In the genomic region with DNA sequence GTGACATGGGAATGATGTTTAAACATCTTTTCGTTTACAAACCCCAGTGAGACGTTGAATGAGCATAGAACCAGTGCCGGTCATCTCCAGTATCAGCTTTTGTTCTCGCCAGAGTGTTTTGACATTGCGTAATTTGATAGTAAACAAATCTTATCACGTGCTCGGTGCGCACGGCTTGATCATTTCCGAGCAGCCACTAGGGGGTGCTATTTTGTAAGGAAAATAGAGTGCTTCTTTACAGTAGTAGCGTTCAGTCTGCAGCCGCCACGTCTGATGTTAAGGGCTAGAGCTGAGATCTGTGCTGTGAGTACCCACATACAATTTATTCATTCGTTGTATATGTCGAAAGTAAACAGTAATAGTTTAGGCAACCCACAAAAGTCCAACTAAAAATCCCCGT, we compare ENCODE assay signal across 8 mouse cellular contexts.
DNase-seq lines count a peak whose midpoint lies in the region; ATAC-seq and TF ChIP-seq lines count a peak whose summit lies in the region.

No protein-coding gene starts in this region.

- no peak overlapping the region for H3K9ac ChIP-seq in forebrain, postnatal 0 days
- H3K9ac ChIP-seq in liver, embryonic 14.5 days (replicated peaks): no peak overlapping the region
- H3K9ac ChIP-seq in neural tube, embryonic 14.5 days (replicated peaks; ENCODE audit: low read depth, low read length): no peak overlapping the region

- no peaks in the 10 kb centered on the region for H3K36me3 ChIP-seq in forebrain, postnatal 0 days (ENCODE audit: insufficient read depth)
- H3K36me3 ChIP-seq in liver, embryonic 14.5 days (replicated peaks; ENCODE audit: control insufficient read depth, insufficient read depth, low read depth): no peaks in the 10 kb centered on the region
- H3K36me3 ChIP-seq in neural tube, embryonic 14.5 days (ENCODE audit: control insufficient read depth, insufficient read depth, low read length): no peaks in the 10 kb centered on the region

- no peak overlapping the region for H3K27ac ChIP-seq in forebrain, postnatal 0 days (ENCODE audit: low read depth, low read length)
- no peak overlapping the region for H3K27ac ChIP-seq in liver, embryonic 14.5 days
- H3K27ac ChIP-seq in neural tube, embryonic 14.5 days (ENCODE audit: low read depth, low read length): no peak overlapping the region

- H3K4me1 ChIP-seq in forebrain, postnatal 0 days (ENCODE audit: insufficient read depth): no peaks in the 10 kb centered on the region
- no peaks in the 10 kb centered on the region for H3K4me1 ChIP-seq in liver, embryonic 14.5 days (replicated peaks; ENCODE audit: control insufficient read depth in 2 of 2, insufficient read depth in 2 of 2, low read length in 1 of 2)
- no peaks in the 10 kb centered on the region for H3K4me1 ChIP-seq in neural tube, embryonic 14.5 days (ENCODE audit: control insufficient read depth, insufficient read depth, low read length)

- peak overlapping the region; percentile 16; the same call in 1 of the 2 replicates for H3K4me3 ChIP-seq in forebrain, postnatal 0 days (ENCODE audit: low read depth, low read length)
- H3K4me3 ChIP-seq in liver, embryonic 14.5 days (ENCODE audit: insufficient read depth in 1 of 2, low read depth in 2 of 2, low read length in 2 of 2): no peak overlapping the region
- no peak overlapping the region for H3K4me3 ChIP-seq in neural tube, embryonic 14.5 days (ENCODE audit: low read depth, low read length)

- 0 out of 2 replicates have a peak, but pooled peaks cover 5% of the 10 kb centered on the region for H3K27me3 ChIP-seq in forebrain, postnatal 0 days (ENCODE audit: insufficient read depth, low read length)
- no peaks in the 10 kb centered on the region for H3K27me3 ChIP-seq in liver, embryonic 14.5 days (ENCODE audit: control insufficient read depth, insufficient read depth, low read length)
- no peaks in the 10 kb centered on the region for H3K27me3 ChIP-seq in neural tube, embryonic 14.5 days (ENCODE audit: control insufficient read depth, insufficient read depth, low read length)

- peak; percentile 96 for ATAC-seq in forebrain, postnatal 0 days
- ATAC-seq in liver, embryonic 14.5 days (ENCODE audit: insufficient read depth): no peak
- ATAC-seq in neural tube, embryonic 14.5 days (ENCODE audit: low read depth): peak; percentile 93

- TF ChIP-seq EP300 in liver, embryonic 14.5 days (IDR thresholded peaks at IDR 0.05; ENCODE audit: low read depth): no peak

- peak overlapping the region; percentile 42 for H3K4me2 ChIP-seq in forebrain, postnatal 0 days (ENCODE audit: low read depth)
- H3K4me2 ChIP-seq in liver, embryonic 14.5 days (ENCODE audit: low read depth): no peak overlapping the region
- H3K4me2 ChIP-seq in neural tube, embryonic 14.5 days (ENCODE audit: low read depth, low read length): peak overlapping the region; percentile 36; the same call in 1 of the 2 replicates

- TF ChIP-seq CTCF in forebrain, postnatal 0 days (IDR thresholded peaks at IDR 0.05; ENCODE audit: low read depth): peak; percentile 88
- TF ChIP-seq CTCF in liver, embryonic 14.5 days (IDR thresholded peaks at IDR 0.05; ENCODE audit: low read depth): peak; percentile 68

- intact Hi-C loops in heart, postnatal 25 days (cut with DNase I): loop anchor here (1.0 to 10.0 kb wide), 3 partner anchors 485 to 665 kb away; no protein-coding TSS in a partner anchor

- peak; percentile 85 for DNase-seq in ES-CJ7 (ENCODE audit: low read depth, low spot score)
- peak; percentile 41 for DNase-seq in cerebellum, adult 11-12 months
- peak; percentile 91 for DNase-seq in forebrain, postnatal 0 days
- DNase-seq in heart, postnatal 25 days (ENCODE audit: low spot score): peak; percentile 28
- DNase-seq in kidney, postnatal 4 days: peak; percentile 83 to 86
- DNase-seq in liver, embryonic 14.5 days (ENCODE audit: low read depth in 3 of 3, low spot score in 3 of 3): peak; percentile 13 to 20 (median 14)
- peak; percentile 50 for DNase-seq in testis, postnatal 14 days (ENCODE audit: low spot score)

- WGBS in forebrain, postnatal 0 days: 3% methylated on average over 16 of the region's 16 CpGs
- 4% methylated on average over 16 of the region's 16 CpGs for WGBS in liver, embryonic 14.5 days (ENCODE audit: insufficient replicate concordance)
- WGBS in neural tube, embryonic 14.5 days: 3% methylated on average over 16 of the region's 16 CpGs

- no peaks in the 10 kb centered on the region for H3K9me3 ChIP-seq in forebrain, postnatal 0 days (ENCODE audit: low read length)
- no peaks in the 10 kb centered on the region for H3K9me3 ChIP-seq in liver, embryonic 14.5 days (ENCODE audit: control insufficient read depth, low read length)
- H3K9me3 ChIP-seq in neural tube, embryonic 14.5 days (ENCODE audit: control insufficient read depth, low read length): no peaks in the 10 kb centered on the region

Comparison
In these comparisons a context has a peak if more than half of its experiments do, and no peak if none do; other contexts are left out.
1. DNase-seq: peak in every context shown above with its lines; median percentile 91 in forebrain, postnatal 0 days; 85 in ES-CJ7; 84 in kidney, postnatal 4 days; 50 in testis, postnatal 14 days; 41 in cerebellum, adult 11-12 months; 28 in heart, postnatal 25 days; 14 in liver, embryonic 14.5 days.